Mouse (Mus musculus) adrenal gland (tissue): ENCODE data around the gene Zfp687.
"Not testable (repeated sequence)": the region's sequence is repeated elsewhere in the genome, so short reads cannot be mapped to it uniquely, and the experiment has no call there.

ENCODE experiments used
- intact Hi-C: fragments of 180-260 bp; cut with DNase I; formaldehyde crosslinking; loops from one replicate; pipeline ENCODE4 v1.15.1; 2025
- long read RNA-seq, 2 experiments: library from polyadenylated mRNA; unstranded; transcript quantifications; one replicate each; pipeline ENCODE4 v2.0.0; 2020; ENCODE audit warnings: borderline replicate concordance in 1 of 2; ENCODE audit not compliant: insufficient replicate concordance in 1 of 2

Zfp687 gene
- long read RNA-seq, experiment 1, partial matches to known transcripts, result 1 of 1 reads
- long read RNA-seq, experiment 1, other reads (novel, unspliced or antisense), result 0 of 1 reads
- long read RNA-seq, experiment 2, partial matches to known transcripts, result 0 of 3 reads
- long read RNA-seq, experiment 2, other reads (novel, unspliced or antisense), result 3 of 3 reads

DNA sequence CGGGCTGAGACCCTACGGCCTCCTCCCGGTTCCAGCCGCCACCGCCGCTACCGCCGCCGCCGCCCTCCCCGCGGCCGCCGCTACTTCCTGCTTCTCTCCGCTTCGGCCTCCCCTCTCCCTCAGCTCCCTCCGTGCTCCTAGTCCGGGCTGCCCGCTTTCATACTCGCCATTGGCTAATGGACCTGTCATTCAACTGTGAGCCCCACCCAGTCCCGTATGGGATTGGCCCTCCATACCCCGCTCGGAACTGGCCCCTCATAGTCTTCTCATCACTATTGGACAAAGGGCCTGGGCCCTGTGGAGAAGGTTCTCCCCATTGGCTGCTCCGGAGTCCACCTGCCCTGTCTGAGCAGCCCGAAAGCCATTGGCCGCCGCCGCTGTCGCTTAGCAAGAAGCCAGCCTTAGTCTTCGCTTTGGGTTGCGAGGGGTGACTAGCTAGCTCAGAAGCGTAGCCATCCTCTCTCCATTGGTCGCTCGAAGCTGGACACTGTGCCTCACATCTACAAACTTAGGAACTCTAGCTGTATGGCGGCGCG lies at the start of gene Zfp687:
Gene Zfp687 (minus strand): TSS at position 112 of the 536 bp plus-strand sequence.
- intact Hi-C loops, result no loop called here

DNA sequence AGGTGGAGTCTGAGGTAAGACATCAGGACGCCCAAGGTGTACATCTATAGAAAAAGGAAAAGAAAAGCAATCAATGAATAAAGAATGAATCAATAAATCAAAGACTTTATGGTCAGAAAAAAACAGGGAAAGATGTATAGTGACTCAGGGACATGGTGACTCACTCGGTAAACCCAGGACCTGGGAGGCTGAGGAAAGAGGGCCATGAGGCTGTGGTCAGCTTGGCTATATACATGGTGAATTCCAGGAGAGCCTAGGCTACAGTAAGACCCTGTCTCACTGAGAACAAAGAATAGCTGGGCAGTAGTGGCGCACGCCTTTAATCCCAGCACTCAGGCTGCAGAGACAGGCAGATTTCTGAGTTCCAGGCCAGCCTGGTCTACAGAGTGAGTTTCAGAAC lies 48.5 kb upstream of the Zfp687 start:
- intact Hi-C loops, result no loop called here

DNA sequence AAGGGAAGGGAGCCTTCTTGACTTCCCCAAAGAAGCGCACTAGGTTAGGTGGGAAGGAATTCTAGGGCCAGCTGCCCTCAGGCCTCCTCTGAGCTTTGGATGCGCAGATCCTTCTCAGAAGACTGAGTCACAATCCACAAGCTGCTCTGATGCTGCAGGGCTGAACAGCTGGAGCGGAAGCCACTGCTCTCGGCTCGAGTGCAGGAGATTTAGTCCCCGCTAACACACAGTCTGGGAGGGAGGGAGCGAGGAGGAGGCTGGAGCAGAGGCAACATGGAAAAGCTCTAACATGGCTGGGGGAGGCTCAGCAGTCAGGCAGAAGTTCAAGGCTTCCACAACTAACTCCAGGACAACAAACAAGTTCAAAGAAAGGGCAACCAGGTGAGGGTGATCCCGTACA lies 42.8 kb upstream of the Zfp687 start:
- intact Hi-C loops, result no loop called here

DNA sequence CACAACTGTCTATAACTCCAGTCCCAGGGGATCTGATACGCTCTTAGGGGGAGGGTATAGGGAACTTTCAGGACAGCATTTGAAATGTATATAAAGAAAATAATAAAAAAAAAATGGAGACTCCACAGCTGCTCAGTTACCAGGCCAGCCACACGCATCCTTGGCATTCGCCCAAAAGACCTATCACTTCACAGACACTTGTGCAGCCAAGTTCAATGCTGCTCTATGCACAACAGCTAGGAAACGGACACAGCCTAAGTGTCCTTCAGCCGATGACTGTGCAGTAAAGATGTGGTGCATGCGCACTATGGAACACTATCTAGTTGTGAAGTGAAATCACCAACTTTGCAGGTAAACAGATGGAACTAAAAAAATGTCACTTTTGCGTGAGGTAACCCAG lies 41.0 kb upstream of the Zfp687 start:
- intact Hi-C loops, result no loop called here

DNA sequence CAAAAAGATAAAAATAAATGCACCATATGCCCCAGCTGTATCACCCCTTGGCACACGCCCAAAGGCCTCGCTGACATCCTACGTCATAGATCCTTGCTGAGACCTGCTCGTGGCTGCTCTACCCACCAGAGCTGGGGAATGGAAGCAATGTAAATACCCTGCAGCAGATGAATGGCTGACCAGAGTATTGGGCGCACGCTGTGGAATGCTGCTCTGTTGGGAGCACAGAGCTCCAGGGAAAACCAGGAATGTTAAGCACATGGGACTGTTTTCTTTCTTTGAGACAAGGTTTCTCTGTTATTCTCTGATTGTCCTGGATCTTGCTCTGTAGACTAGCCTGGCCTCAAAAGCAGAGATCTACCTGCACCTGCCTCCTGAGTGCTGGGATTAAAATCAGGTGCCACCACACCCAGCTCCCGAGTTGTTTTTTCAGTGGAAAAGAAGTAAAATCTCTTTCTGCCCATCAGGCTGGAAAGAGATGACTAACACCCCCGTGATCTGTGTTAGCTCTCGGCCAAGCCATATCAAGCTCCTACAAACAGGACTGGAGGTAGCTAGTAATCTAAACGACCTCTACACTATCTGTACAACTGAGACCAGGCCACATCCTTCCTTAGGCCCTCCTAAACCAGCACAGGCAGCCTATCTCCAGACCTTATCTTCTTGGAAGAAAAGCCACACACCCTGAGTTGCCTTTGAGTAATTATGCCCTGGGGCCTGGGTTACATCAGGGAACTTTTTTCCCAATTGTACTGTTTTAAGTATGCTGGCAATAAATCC lies 39.4 kb upstream of the Zfp687 start:
- intact Hi-C loops, result loop anchor here (5.0 kb wide), 1 partner anchor 53 kb away; the partner anchor contains the start of gene Pip5k1a

DNA sequence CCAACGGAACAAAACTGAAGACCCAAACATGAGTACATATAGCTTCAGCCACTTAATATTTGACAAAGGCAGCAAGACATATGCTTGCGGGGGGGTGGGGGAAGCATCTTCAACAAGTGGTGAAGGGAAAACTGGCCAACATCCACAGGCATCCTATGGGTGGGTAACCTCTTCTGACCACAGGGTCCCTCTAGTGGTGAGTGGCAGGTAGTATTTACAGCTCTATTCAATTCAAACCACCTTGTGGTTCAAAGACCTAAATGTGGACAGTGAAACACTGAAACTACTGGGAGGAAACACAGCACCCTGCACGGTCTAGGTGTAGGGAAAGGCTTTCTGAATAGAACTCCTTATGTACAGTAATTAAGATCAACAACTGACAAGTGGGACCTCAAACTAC lies 38.5 kb upstream of the Zfp687 start:
- intact Hi-C loops, result loop anchor here (5.0 kb wide), 1 partner anchor 54 kb away; the partner anchor contains the start of gene Pip5k1a

DNA sequence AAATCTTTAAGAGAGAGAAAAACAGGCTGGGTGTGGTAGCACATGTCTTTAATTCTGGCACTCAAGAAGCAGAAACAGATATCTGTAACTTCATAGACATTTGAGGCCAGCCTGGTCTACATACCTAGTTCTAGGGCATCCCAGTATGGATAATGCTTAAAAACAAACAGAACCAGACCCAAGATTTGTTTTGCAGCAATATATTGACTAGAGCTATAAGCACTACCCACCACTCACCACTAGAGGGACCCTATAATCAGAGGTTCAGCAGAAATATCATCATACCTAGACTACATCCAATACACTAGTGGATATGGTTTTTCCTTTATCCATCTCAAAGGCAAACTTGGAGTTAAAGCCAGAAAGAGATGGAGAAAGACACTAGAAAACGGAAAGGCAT lies 37.7 kb upstream of the Zfp687 start:
- intact Hi-C loops, result loop anchor here (5.0 kb wide), 1 partner anchor 54 kb away; the partner anchor contains the start of gene Pip5k1a

DNA sequence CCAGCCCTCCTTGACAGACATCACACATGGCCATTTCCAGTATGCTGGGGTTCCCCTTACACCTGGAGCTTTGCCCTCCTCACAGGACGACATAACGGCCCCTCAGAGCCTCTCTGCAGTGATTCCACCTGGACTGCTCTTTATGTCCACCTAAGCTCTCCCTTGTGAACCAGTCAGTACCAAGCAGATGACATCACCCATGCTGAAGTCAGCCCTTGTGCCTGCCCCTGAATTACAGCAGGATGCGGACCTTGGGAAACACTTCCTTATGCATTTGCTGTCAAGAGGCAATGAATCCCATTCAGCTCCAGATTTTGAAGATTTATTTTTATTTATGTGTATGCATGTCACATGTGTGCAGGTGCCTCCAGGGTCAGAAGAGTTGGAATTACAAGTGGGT lies 32.7 kb upstream of the Zfp687 start:
- intact Hi-C loops, result no loop called here

DNA sequence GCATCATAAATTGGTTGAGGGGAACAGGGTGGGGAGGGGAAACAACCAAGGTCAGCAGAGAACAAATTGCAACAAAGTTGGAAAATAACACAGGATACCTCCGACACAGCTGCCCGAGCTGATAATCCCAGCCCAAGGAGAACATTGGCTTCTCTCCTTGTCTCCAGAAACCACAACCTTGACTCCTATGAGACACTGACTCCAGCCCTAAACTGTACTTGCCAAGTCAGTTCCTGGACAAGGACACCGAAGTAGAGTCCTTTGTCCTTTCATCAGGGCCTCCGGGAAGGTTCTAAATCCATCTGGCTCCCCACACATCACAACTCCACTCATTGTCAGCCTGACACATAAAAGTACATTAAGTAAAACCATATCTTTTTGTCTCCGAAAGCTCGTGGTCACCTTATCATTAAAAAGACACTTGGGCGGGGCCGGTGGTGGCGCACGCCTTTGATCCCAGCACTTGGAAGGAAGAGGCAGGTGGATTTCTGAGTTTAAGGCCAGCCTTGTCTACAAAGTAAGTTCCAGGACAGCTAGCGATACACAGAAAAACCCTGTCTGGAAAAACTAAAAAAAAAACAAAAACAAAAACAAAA lies 31.3 kb upstream of the Zfp687 start:
- intact Hi-C loops, result no loop called here

DNA sequence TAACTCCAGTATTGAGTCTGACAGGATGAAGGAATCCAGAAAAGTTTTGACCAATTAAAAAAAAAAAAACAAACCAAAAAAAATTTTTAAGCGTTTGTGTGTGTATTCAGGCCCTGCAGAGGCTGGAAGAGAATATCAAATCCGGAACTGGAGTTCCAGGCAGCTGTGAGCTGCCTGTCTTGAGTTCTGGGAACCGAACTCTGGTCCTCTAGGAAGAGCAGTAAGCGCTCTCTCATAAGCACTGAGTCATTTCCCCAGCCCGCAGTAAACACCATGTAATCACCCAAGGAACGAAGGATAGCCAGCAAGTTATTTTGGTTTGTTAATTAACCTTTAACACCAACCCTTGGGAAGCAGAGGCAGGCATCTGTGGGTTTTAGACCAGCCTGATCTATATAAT lies 28.0 kb upstream of the Zfp687 start:
- intact Hi-C loops, result no loop called here

DNA sequence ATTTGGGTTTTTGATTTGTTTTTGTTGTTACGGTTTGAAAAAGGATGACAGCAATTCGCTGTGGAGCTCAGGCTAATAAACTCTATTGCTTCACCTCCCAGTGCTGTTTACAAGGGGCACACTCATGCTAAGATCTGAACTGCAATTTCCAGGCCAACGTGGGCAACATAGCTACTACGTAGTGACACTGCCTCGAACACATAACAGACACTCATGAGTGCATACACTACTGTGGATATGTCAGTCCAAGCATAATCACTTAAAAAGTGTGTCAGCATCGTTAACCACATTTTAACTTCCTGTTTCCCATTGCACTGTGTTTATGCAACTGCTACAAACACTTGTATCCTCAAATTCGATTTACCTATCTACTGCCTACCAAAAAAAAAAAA lies 27.6 kb upstream of the Zfp687 start:
- intact Hi-C loops, result no loop called here

DNA sequence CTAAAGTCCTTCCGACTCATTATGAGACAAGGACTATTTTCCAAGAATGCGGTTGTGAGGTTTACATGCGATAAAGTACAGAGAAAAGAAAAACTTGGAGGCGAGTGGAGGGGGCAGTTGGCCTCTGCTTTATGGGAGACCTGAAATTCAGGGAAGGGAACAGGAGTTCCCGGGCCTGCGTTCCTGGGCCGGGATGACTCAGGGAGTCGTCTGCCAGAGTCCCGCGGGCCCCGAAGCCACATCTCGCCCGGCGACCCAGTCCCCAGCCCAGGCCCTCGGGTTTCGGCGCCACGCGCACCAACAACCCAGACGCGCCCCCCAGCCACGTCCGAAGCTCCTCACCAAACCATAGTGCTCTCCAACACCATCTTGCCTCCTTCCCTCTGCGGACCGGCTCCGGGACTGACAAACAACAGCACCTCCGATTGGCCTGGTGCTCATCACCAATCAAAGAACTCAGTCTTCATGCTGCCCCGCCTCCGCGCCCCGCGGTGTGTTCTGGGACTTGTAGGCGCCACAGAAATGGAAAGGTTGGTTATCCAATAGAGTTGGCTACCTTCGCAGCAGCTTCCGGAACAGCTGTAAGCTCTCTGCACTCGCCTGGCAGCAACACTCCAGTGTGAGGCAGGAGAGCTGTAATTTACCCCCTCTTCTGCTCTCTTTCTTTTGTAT lies 27.1 kb upstream of the Zfp687 start, which contains the start of gene Psmd4:
Gene Psmd4 (minus strand): TSS at position 449 of the 672 bp plus-strand sequence.
- intact Hi-C loops, result no loop called here

DNA sequence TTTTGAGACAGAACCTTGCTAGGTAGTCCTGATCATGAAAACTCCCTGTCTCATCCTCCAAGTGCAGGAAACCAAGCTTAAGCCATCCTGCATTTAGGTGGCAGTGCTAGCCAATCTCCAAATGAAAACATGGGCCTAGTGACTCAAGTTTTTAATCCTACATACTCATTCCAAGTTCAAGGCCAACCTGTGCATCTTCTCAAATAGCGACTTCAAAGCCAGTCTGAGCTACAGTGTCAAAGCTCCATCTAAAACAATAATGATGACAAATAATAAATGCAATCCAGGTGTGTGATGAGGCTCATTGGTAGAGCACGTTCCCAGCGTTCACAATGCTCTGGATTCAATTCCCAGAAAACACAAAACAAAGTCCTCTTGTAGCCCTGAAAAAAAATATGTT lies 26.4 kb upstream of the Zfp687 start:
- intact Hi-C loops, result no loop called here

DNA sequence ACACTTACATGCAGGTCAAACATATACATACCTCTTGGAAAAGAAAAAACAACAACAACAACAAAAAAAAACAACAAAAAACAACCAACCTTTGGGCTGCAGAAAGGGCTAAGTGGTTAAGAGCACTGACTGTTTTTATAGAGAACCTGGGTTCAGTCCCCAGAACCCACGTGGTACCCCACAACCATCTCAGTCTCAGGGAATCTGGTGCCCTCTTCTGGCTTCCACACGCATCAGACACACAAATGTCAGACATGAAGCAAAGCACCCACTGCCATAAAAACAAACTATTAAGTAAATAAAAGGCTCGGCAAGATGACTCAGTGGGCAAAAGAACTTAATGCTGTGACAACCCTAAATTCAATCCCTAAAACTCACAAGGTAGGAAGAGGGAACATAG lies 14.7 kb upstream of the Zfp687 start:
- intact Hi-C loops, result no loop called here

DNA sequence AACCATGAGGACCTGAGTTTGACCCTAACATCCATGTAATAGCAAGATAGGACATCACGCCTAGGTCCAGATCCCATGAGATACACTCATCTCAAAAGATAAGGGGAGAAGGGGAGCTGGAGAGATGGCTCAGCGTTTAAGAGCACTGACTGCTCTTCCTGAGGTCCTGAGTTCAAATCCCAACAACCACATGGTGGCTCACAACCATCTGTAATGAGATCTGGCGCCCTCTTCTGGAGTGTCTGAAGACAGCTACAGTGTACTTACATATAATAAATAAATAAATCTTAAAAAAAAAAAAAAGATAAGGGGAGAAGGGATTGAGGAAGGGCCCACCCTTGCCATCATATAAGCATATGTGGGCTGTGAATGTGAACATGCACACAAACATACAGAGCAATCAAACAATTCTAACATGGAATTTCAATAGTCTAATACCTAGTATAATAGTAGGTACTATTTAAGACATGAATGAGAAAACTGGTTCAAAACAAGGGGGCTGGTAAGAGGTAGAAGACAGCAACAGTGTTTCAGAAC lies 14.1 kb upstream of the Zfp687 start:
- intact Hi-C loops, result not testable (repeated sequence)

DNA sequence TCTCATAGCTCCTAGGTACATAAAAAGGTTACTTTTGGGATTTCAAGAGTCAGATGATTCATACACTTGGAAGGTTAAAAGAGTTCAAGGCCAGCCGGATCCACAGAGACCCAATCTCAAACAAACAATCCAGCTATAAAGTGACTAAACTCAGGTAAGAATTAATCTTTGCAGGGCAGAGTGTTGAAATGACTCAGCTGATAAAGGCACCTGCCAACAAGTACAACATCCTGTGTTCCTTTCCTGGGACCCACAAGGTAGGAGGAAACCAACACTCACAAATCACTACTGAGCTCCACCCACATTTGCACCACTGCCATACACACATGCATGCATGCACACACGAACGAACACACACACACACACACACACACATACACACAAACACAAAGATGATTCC lies 13.4 kb upstream of the Zfp687 start:
- intact Hi-C loops, result no loop called here

DNA sequence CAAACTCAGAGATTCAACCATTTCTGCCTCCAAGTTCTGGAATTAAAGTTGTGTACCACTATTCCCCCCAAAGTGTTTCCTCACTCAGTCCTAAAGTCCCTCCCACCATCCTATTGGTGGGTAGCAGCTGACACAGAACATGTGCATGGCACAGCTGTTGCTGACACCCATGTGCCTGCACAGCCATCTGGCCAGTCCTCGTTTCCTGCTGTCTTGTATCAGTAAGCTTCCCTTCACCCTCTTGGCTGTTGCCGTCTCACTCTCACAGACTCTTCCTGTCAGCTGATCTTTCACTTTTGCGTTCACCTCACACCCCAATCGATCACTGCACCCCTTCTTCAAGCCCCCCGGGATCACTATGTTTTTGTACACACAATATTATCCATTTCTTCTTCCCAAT lies 12.5 kb upstream of the Zfp687 start:
- intact Hi-C loops, result no loop called here

DNA sequence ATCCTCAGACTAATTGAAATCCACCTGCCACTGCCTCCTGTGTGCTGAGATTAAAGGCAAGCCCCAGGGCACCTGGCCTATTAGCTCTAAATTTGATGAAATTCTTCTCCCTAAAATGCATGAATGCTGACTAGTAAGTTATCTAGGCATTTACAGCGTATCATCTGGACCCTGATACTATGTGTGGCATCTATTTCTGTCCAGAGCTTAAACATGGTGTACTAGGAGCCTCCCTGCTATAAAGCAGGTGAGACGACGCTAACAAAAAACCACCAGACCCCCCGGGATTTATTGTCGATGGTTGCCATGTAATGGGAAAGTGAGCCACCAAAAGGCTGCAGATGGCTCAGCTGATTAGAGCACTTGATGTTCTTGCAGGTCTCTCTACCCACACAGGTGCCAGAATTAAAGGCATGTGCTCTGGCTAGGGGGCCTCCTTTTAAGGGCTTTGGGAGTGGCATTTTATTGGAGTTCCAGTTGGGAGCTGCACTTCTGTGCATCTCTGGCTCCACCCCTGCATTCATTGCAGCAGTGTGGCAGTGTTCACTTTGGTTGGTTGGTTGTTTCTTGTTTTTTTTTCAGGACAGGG lies 11.9 kb upstream of the Zfp687 start:
- intact Hi-C loops, result no loop called here

DNA sequence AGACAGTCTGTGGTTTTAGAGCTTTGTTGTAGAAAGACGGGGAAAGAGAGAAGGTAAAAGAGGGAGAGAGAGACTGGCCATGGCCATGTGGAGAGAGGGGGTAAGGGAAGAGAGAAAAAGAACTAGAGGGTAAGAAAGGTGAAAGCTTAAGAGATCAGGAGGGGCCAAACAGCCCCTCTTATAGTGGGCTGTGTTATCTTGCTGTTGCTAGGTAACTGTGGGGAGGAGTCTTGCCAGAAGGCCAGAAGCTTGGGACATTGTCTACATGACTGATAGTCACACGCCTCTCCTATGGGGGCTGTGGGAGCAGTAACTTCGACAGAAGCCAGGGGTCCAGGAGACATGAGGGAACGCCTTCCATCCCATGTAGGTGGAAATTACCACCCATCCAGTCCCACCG lies 10.0 kb upstream of the Zfp687 start:
- intact Hi-C loops, result no loop called here

DNA sequence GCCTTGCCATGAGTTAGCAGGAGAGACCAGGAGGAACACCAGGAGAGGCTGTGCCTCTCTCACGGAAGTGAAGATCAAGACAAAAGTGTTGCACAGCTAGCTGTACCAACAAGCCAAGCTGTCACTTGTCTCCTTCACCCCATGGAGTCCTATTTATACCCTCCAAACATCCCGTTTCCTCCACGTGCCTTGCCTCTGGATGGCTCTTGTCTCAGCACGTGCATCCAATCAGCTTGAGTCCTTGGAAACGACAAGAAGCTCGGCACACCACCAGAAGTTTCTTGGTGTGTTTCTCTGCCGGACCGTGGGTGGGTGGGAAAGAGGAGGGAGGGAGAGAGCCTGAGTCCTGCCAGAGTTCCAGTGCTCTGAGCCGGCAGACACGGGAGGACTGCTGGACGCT lies 9.3 kb upstream of the Zfp687 start:
- intact Hi-C loops, result no loop called here

DNA sequence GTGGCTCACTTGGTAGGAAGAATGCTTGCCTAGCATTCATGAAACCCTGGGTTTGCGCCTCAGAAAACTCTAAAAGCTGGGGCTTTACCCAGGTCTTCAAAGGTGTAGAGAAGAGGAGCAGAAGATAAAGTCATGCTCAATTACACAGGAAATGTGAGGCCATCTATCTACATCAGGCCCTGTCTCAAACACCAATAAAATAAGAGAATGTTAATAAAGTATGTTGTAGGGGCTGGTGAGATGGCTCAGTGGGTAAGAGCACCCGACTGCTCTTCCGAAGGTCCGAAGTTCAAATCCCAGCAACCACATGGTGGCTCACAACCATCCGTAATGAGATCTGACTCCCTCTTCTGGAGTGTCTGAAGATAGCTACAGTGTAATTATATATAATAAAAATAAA lies 5.7 kb upstream of the Zfp687 start:
- intact Hi-C loops, result not testable (repeated sequence)
